Mouse (Mus musculus) spleen, embryonic (tissue): ENCODE data around the gene Gadd45b.

Source experiments
- CTCF ChIA-PET: fragments of 350-600 bp; sonication (Branson Sonifier 250); formaldehyde crosslinking; loops from one replicate; lab custom pipeline; 2022; lab: Charles Lee

Gadd45b gene

DNA sequence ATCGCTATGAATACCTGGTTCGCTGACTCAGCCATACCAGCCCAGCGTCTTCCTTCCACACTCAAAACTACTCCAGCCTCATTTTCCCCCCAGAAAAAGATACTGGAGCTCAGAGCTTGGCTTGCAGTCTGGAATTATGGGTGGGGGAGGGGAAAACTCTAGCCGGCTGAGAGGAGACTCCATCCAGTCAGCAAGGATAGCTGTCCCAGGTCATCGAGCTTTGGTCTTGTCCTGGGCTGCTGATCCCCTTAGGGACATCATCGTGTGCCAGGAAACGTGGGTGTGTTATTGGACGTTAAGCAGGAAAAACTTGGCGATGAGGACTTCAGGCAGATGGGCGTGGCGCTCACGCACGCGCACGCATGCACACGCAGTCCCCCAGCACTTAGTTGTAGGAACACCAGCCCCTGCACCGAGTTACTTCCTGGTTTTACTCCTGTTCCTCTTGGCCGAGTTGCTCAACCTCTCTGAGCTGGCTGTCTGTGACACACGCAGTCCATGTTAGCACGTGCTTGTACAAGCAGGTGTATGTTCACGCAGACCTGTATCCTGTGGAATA, 3.6 kb downstream of the Gadd45b start:
- CTCF ChIA-PET = interaction anchor here (0.6 to 0.7 kb wide), 2 partner anchors 55 to 64 kb away, joined by 3 read pairs; no protein-coding TSS in a partner anchor

DNA sequence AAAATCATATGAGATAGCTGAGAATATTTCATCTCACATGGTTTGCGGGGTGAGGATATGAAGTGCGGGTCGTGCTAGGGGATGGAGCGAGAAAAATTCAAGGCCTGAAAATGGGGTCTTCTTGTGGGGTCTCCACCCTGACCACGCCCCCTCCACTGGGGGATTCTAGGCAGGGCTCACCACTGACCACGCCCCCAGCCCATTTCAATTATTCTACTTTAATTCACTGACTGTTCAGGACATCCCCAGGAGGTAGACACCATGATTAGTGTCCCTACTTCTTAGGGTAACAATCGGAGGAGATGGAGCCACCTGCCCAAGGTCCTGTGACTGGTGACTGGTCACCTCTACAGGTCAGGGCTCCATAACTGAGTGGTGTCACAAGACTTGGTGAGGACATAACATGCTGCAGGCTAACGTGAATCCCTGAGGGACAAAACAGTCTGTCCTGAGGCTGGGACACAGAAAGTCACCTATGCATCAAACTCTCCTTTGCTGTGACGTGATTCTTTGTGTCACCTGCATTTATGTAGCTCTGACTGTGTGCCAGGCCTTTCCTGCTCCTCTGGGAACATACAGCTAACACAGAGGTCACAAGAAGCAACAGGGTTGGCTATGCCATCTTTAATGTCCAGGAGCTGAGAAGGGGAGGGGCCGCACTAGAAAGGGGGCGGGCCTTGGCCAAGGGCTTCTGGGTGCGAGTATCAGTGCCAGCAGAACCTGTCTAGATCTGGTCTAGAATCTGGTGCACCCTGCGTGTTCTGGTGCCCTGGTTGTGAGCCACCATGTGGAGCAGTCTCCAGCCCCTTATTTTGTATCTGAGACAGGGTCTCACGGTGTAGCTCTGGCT, 4.5 kb downstream of the Gadd45b start:
- CTCF ChIA-PET = interaction anchor here (0.6 kb wide), 2 partner anchors 20 to 180 kb away, joined by 4 to 12 read pairs; partner anchors contain the start of gene Dot1l

GRCm38 (mm10) chr10:80935241-80935640, 5.4 kb downstream of the Gadd45b start:
- CTCF ChIA-PET = no interaction called here

DNA sequence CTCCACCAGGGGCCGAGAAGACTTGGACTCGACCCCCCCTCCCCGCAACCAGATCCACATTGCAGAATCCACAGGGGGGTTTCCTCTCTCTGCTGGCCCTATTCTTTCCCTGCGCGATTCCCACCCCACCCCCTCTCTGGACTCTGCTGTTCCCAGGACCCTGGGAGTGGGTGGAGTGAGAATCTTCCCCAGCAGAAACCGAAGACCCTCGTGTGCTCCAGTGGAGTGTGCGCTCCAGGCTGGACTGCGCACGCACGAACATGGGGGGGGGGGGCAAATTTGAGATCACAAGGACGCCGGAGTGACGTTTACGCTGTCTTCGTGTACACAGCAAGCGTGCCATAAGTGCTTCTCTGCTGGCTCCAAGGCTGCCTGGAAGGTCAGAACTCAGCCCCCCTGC, 5.8 kb downstream of the Gadd45b start:
- CTCF ChIA-PET = no interaction called here

DNA sequence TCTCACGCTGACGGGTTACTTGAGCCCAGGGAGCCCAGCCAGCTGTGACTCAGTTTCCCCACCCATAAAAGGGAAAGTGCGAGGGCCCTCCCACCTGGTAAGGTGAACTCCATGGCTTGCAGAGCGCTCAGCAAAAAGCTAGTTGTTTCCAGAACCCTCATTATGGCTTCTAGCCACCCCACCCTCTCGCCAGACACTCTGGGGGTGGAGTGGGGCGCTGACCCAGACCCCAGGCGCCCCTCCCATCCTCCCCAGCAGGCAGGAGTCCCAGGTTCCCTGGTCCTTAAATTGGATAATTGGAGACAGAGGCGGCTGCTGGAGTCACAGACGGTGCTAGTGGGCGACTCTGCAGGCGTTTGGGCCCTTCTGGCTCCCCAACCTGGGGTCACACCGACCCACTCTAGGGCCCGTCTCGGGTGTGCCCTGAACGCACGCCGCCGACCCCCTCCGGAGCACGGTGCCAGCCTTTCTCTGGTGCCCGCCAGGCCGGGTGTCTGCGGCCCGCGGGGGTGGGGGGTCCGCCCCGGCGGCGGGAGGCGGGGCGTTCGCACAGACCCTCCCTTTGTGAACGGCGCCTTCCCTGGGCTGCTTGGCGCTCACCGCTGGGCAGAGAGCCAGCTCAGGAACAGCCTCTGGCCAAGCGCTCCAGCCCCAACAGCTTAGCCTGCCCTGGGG, 6.4 kb downstream of the Gadd45b start:
- CTCF ChIA-PET = interaction anchor here (0.6 to 1.7 kb wide), 4 partner anchors 19 to 184 kb away, joined by 3 to 9 read pairs (median 3); no protein-coding TSS in a partner anchor

DNA sequence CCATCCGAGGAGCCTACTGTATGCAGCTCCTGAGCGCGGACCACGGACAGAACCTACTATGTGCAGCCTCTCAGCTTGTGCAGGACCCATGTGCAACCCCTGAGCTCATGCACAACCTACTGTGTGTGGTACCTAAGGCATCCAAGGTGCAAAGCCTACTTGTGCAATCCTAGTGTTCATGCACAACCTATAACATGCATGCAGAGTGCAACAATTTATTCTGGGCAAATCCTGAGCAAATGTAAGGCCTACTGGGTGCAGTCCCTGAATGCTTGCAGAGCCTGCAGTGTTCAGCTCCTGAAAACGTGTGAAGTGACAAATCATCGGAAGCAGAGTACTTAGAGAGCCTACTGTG, 6.9 kb downstream of the Gadd45b start:
- CTCF ChIA-PET = interaction anchor here (1.1 to 1.7 kb wide), 3 partner anchors 19 to 58 kb away, joined by 3 to 9 read pairs (median 3); no protein-coding TSS in a partner anchor

- CTCF ChIA-PET = interaction anchor here (1.5 to 1.7 kb wide), 2 partner anchors 18 to 20 kb away, joined by 3 to 9 read pairs; no protein-coding TSS in a partner anchor
Observed at GRCm38 (mm10) chr10:80937646-80938045, 7.8 kb downstream of the Gadd45b start.

DNA sequence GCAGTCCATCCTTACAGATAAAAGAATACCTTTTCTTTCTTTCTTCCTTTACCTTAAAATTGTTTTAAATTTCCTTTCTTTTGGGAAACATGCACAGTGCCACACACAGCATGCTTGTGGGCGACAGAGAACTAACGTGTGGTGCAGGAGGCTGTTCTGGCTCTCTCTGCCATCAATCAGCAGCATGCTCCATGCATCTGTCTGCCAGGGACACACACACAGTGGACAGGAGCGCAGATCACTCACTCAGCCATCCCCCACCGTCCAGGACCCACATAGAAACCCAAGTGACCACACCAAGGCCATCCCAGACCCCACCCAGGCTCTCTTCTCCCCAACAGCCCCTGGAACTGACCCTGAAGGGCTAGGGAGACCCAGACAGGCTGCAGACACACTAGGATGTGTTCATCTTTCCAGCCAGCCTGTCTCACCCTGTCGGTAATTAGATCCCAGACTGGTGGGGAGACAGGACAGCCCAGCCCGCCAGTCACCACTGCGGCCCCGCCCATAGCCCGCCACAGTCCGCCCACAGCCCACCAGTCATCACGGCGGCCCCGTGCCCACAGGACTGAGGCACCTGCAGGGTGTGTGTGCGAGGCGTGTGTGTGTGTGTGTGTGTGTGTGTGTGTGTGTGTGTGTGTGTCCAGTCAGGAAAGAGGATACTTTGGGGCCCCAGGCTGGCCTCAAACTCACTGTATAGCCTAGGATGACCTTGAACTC, 9.1 kb downstream of the Gadd45b start:
- CTCF ChIA-PET = interaction anchor here (0.6 kb wide), 1 partner anchor 19 kb away, joined by 4 read pairs; no protein-coding TSS in a partner anchor

- CTCF ChIA-PET = interaction anchor here (0.7 kb wide), 1 partner anchor 24 kb away, joined by 3 read pairs; no protein-coding TSS in a partner anchor
Observed at GRCm38 (mm10) chr10:80939671-80940070, 9.8 kb downstream of the Gadd45b start.

DNA sequence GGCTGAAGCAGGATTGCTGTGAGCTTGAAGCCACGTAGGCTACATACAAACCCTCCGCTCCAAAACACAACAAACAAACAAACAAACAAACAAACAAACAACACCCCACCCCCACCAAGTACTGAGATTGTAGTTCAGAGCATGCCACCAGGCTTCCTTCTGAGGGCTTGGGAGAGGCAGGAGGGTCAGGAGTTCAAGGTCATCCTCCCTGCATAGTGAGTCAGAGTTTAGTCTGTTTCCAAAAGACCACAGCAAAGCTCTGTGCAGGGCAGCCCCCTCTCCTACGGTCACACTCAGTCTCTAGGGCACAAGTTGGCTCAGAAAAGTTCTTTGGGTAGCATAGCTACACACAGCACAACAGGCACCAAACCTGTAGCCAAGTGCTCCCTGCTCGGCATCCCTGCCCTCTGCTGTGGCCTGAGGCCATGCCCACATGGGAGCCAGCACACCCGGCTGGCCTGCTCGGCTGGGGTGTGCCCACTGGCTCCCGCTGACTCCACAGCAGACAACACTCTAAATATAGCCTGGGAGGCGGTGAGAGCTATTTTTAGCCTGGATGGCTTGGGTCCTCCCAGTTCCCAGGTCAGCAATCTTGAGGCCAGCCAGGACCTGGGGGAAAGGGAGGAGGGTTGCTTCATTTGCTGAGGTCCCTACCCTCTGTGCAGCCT, 10.6 kb downstream of the Gadd45b start:
- CTCF ChIA-PET = interaction anchor here (0.7 to 1.0 kb wide), 2 partner anchors 11 to 23 kb away, joined by 3 read pairs; no protein-coding TSS in a partner anchor

DNA sequence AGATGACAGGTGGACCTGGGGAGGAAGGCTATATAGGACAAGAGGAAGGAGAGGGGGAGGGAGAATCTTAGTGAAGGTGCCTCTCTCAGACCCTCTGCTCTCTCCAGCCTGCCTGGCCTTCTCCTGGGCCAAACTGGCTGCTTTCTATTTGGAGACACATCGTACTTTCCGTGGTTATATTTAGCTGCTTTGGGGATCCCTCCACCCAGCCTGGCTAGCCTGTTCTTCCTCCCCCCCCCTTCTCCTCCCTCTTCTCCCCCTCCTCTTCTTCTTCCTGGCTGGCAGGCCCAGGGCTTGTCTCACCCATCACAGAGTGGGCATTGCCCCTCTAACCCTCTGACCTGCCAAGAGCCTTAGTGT, 11.1 kb downstream of the Gadd45b start:
- CTCF ChIA-PET = interaction anchor here (1.0 kb wide), 1 partner anchor 12 kb away, joined by 3 read pairs; no protein-coding TSS in a partner anchor

GRCm38 (mm10) chr10:80942919-80943318, 13.0 kb downstream of the Gadd45b start:
- CTCF ChIA-PET = no interaction called here

GRCm38 (mm10) chr10:80943701-80944100, 13.8 kb downstream of the Gadd45b start:
- CTCF ChIA-PET = interaction anchor here (1.4 kb wide), 1 partner anchor 18 kb away, joined by 4 read pairs; no protein-coding TSS in a partner anchor

- CTCF ChIA-PET = interaction anchor here (0.9 to 1.4 kb wide), 2 partner anchors 17 to 41 kb away, joined by 3 to 4 read pairs; no protein-coding TSS in a partner anchor
Observed at GRCm38 (mm10) chr10:80944231-80944630, 14.4 kb downstream of the Gadd45b start.

- CTCF ChIA-PET = no interaction called here
Observed at GRCm38 (mm10) chr10:80946684-80947437, 17.0 kb downstream of the Gadd45b start.

DNA sequence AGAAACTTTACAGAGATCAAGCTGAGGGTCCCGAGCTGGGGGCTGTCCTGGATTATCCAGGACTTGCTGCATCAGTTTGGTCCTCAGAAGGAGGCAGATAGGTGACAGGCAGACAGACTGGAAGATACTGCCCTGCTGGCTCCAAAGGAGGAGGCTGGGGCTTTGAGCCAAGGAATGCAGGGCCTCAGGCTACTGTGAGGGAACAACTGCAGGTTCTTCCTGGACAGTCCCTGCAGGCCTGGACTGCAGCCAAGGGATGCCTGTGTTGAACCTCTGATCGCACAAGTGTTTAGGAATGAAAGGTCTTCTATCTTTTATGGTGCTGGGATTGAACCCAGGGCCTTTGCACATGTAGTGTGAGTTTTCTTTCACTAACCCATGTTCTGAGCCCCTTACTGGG, 17.9 kb downstream of the Gadd45b start:
- CTCF ChIA-PET = interaction anchor here (0.7 kb wide), 1 partner anchor 16 kb away, joined by 3 read pairs; no protein-coding TSS in a partner anchor

GRCm38 (mm10) chr10:80948570-80948969, 18.7 kb downstream of the Gadd45b start:
- CTCF ChIA-PET = interaction anchor here (0.6 kb wide), 1 partner anchor 158 kb away, joined by 3 read pairs; no protein-coding TSS in a partner anchor

GRCm38 (mm10) chr10:80949081-80949480, 19.2 kb downstream of the Gadd45b start:
- CTCF ChIA-PET = no interaction called here

DNA sequence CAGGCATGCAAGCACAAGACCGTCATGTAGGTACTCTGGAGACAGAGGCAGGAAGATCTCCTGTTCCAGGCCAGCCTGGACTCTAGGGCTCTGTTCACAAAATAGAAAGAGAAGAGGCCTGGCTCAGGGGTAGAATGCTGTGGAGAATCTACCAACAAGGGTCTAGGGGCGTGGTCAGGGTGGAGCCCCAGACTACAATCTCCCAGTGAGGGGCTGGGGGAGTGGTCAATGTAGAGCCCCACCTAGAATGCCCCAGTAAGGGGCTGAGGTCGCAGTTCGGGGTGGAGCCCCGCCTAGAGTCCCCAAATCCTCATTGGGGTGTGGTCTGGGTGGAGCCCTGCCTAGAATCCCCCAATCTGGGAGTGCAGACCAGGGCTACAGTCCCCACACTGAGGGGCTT, 20.4 kb downstream of the Gadd45b start:
- CTCF ChIA-PET = interaction anchor here (0.6 kb wide), 2 partner anchors 11 to 687 kb away, joined by 3 to 5 read pairs; no protein-coding TSS in a partner anchor
